Mouse (Mus musculus) kidney, embryonic 14.5 days (tissue): ENCODE measurements around the gene 1700057G04Rik. TPM values are rescaled to one million over a fixed set of nuclear protein-coding genes. Genes with fewer than 3 reads are reported as not detected.
A peak's percentile ranks its signal among the peaks of the same experiment; 100 is the strongest.

Experiments
- ATAC-seq: fragments of 200-750 bp; cut with Nextera tagmentation; 2 replicates; pipeline ENCODE4 v1.8.0; 2017; ENCODE audit warnings: moderate number of reproducible peaks, mild to moderate bottlenecking, moderate TSS enrichment, moderate library complexity; ENCODE audit not compliant: low FRiP score, low TSS enrichment
- H3K27ac ChIP-seq: fragments of 300-500 bp; sonication (generic); 2 replicates; pipeline ENCODE4 v1.5.1; 2014; ENCODE audit warnings: low read depth, mild to moderate bottlenecking, low read length, moderate library complexity, mixed read lengths
- H3K27me3 ChIP-seq: fragments of 300-500 bp; sonication (generic); 2 replicates; pipeline ENCODE4 v1.6.1; 2014; ENCODE audit warnings: mild to moderate bottlenecking, low read length; ENCODE audit not compliant: control insufficient read depth, insufficient read depth
- H3K36me3 ChIP-seq: fragments of 300-500 bp; sonication (generic); 2 replicates; pipeline ENCODE4 v1.6.1; 2014; ENCODE audit warnings: low read length, mixed read lengths; ENCODE audit not compliant: control insufficient read depth, insufficient read depth
- H3K4me1 ChIP-seq: fragments of 300-500 bp; sonication (generic); 2 replicates; pipeline ENCODE4 v1.6.1; 2014; ENCODE audit warnings: low read length, mixed read lengths; ENCODE audit not compliant: control insufficient read depth, insufficient read depth
- H3K4me2 ChIP-seq: fragments of 300-500 bp; sonication (generic); replicated peaks from 2 replicates; pipeline ENCODE4 v1.6.1; 2014; ENCODE audit warnings: low read depth, mild to moderate bottlenecking, low read length
- H3K4me3 ChIP-seq: fragments of 300-500 bp; sonication (generic); 2 replicates; pipeline ENCODE4 v1.5.1; 2014; ENCODE audit warnings: mild to moderate bottlenecking, low read length
- H3K9ac ChIP-seq: fragments of 300-500 bp; sonication (generic); 2 replicates; pipeline ENCODE4 v1.6.1; 2014; ENCODE audit warnings: low read depth, mild to moderate bottlenecking, low read length, moderate library complexity
- H3K9me3 ChIP-seq: fragments of 300-500 bp; sonication (generic); 2 replicates; pipeline ENCODE4 v1.6.1; 2016; ENCODE audit warnings: low read length; ENCODE audit not compliant: control insufficient read depth
- WGBS: fragments of 180-500 bp; shearing (Covaris S2); extraction: QIAGEN DNeasy Blood & Tissue Kit; methylation state at CpG from one replicate; pipeline ENCODE4 v1.1.7; 2014; 5-methylcytosine and 5-hydroxymethylcytosine counted together
- polyA plus RNA-seq: library from polyadenylated mRNA; unstranded; fragments of >200 nt; fragmentation: Nextera tagmentation; extraction: Ambion mirVana; gene quantifications from 2 replicates; pipeline ENCODE4 v1.2.1, GENCODE M21; 2014

Gene 1700057G04Rik
- polyA plus RNA-seq, 1 experiment from 2014 or later, result not detected

DNA sequence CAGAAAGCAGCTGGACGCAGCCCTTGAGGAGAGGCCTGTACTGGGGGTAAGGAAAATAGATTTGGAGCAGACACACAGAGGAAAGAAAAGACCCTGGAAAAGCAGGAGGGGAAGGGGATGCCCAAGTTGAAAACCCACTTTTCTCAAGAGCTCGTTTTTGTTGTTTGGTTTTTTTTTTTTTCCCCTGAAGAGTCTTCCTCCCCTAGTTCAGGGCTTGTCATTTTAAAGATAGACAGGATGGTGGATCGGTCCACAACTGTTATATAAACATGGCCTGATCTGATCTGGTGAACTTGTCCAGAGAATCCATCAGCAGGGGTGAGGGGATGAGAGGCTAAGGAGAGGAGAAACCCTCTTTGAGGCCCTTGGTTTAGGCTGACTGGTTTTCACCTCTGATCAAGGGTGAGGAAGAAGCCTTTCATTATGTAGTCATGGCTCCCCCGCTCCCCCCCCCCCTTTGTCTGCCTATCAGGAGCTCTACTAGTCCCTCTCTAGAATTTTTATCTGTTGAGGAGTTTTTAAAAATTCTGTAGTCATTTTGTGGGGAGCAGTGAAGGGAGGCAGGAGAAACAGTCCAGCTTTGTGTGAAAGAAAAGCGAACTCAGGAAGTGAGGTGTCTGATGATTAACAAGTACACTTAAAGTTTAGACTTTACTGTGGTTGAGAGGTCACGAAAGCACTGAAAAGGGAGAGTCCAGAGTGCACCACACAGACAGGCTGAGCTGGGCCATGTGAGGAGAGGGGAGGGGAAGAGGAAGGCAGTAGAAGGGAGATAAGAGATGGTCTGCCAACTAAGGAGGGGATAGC, 35.0 kb upstream of the 1700057G04Rik start:
- peaks cover 10% of the 10 kb centered on the region; the same call in 1 of the 2 replicates for H3K36me3 ChIP-seq
- ATAC-seq, result peak; percentile 88
- no peak overlapping the region for H3K9ac ChIP-seq
- H3K4me1 ChIP-seq, result peaks cover 35% of the 10 kb centered on the region
- 25% methylated on average over 6 of the region's 6 CpGs for WGBS
- H3K4me2 ChIP-seq, result no peak overlapping the region
- H3K9me3 ChIP-seq, result no peaks in the 10 kb centered on the region
- H3K27ac ChIP-seq, result peak overlapping the region; percentile 82
- H3K27me3 ChIP-seq, result no peaks in the 10 kb centered on the region
- H3K4me3 ChIP-seq, result no peak overlapping the region

DNA sequence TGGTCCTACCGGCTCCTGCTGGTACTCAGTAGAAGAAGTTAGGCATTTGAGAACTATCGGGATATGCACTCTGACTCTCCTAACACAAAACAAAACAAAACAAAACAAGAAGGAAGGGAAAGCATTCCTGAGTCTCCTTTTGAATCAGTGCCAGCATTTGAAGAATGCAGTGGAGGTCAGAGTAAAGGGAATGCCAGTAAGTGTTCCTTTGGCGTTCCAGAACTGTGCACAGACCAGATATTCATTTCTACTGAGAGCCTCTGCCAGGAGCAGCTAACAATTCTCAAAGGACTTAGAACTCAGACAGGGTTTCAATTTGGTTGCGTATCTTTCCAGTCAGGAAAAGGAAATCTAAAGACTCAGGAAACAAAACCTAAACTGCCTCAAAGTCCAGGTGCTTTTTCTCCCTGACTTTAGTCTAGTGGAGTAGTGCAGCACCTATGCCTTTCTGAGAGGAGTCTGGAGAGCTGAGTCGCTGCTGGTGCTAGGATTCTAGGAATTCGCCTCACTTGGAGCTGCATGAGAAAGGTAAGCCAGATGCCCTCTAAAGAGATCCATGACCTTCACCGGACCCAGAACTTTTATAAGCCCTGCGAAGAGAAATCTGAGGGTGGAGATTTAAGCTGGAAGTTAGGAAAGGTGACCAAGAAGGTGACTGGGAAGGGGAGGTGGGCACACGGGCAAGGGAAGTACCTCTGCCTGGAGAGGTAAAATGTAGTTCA, 33.5 kb upstream of the 1700057G04Rik start, which contains the start of gene Plscr2:
TSS of gene Plscr2 (plus strand) at position 117 of the 722 bp plus-strand sequence.
- H3K9ac ChIP-seq, result no peak within 1 kb of the TSS
- H3K4me1 ChIP-seq, result peaks cover 35% of the 10 kb centered on the region
- peaks cover 1% of the 10 kb centered on the region; the same call in 1 of the 2 replicates for H3K36me3 ChIP-seq
- H3K27me3 ChIP-seq, result no peaks in the 10 kb centered on the region
- no peak within 1 kb of the TSS for H3K4me3 ChIP-seq
- no peak within 1 kb of the TSS for H3K4me2 ChIP-seq
- 49% methylated on average over 9 of the region's 9 CpGs for WGBS
- peak within 1 kb of the TSS; percentile 82 for H3K27ac ChIP-seq
- ATAC-seq, result no peak
- H3K9me3 ChIP-seq, result no peaks in the 10 kb centered on the region

DNA sequence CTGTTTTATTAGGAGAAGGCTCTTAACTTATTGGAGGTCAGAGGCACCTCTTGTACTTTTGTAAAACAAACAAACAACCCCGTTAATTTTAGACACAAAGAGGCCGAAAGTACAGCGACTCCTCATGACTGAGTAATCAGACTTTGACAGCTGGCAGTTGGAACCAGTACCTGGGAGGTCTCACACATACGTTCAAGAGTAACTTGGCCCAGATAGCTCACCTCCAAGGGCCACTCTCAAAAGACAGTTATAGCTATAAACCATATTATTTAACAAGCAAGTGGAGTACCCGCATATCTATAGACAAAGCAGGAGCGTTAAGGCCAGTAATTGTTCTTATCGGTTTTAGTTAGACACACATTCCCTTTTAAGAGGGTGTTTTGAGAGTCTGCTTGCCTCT, 32.8 kb upstream of the 1700057G04Rik start:
- H3K9ac ChIP-seq, result no peak overlapping the region
- 49% methylated on average over 7 of the region's 7 CpGs for WGBS
- peak overlapping the region; percentile 33 for H3K27ac ChIP-seq
- H3K4me2 ChIP-seq, result no peak overlapping the region
- H3K27me3 ChIP-seq, result no peaks in the 10 kb centered on the region
- no peaks in the 10 kb centered on the region for H3K9me3 ChIP-seq
- ATAC-seq, result peak; percentile 34; the same call in 1 of the 2 replicates
- no peak overlapping the region for H3K4me3 ChIP-seq
- H3K4me1 ChIP-seq, result peaks cover 35% of the 10 kb centered on the region
- H3K36me3 ChIP-seq, result no peaks in the 10 kb centered on the region; the same call in 1 of the 2 replicates

DNA sequence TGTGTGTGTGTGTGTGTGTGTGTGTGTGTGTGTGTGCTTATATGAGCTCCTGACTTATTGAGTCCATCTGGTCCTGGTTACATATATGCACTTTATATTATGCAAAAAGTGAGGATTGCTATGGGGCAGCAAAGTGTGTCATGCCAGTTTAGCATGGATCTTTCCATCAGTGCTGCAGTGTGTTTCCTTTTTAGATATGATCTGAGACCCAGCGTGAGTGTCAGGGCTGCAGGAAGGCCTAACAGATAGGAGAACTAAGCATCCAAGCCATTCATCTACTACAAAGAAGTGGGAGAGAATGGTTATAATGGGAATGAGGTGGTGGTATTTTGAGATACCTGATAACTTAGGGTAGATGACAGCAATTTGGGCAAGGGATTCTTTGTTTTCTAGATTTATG, 29.1 kb upstream of the 1700057G04Rik start:
- no peak for ATAC-seq
- 81% methylated on average over 1 of the region's 1 CpGs for WGBS

DNA sequence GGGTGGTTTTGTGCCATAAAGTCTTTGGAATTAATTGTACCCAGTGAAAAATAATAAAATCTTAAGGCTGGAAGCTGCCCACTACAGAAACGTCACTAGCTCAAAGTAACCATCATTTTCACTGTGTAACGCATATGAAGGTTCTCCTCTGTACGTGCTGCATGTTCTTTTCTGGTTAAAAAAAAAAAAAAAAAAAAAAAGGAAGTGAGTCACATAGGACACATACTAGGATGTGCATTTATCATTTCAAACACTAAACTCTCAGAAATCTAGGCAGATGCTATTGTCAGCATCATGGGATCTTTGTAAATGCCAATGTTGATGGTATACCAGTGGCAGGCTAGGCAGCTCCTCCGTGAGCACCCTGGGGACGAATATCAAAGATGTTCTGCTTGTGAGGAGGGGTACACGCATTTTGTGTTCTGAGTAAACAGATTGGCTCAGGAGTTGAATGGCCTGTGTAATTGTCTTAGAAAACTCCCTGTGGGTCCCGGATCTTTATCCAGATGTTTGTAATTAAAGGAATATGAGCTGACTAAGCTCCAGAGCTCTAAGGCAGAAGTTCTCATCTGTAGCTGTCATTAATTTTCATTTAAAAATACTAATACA, 26.5 kb upstream of the 1700057G04Rik start:
- ATAC-seq, result no peak
- H3K36me3 ChIP-seq, result no peaks in the 10 kb centered on the region
- H3K9me3 ChIP-seq, result no peaks in the 10 kb centered on the region
- H3K4me3 ChIP-seq, result no peak overlapping the region
- no peak overlapping the region for H3K27ac ChIP-seq
- no peaks in the 10 kb centered on the region for H3K4me1 ChIP-seq
- H3K27me3 ChIP-seq, result no peaks in the 10 kb centered on the region
- 48% methylated on average over 7 of the region's 7 CpGs for WGBS
- H3K4me2 ChIP-seq, result no peak overlapping the region
- H3K9ac ChIP-seq, result no peak overlapping the region

More for the DNA sequence above, 29.1 kb upstream of the 1700057G04Rik start:
- Histone ChIP-seq H3K4me1 (peaks cover 11% of the 10 kb centered on the region; the same call in 1 of the 2 replicates), H3K9ac (no peak overlapping the region), H3K9me3 (no peaks in the 10 kb centered on the region), H3K27me3 (no peaks in the 10 kb centered on the region), H3K36me3 (no peaks in the 10 kb centered on the region), H3K4me2 (no peak overlapping the region), H3K27ac (no peak overlapping the region), H3K4me3 (no peak overlapping the region)

DNA sequence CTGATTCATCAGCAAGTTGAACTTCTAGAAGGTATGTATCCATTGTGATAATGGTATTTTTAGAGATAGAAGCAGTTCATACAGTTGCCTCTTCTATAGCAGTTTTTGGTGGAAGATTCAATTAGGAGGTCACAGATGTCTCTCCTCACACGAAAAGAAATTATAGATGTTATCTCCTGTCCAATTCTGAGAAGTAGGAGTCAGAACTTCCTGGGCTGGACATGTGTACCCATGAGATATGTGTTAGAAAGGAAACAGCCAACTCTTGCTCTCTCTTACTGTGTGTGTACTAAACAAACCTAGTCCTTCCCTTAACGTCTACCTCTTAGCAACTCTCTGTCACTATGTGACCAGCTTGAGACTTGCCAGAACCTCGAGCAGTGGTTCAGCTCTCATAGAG, 19.5 kb upstream of the 1700057G04Rik start:
- 72% methylated on average over 3 of the region's 3 CpGs for WGBS
- H3K4me3 ChIP-seq, result no peak overlapping the region
- H3K9me3 ChIP-seq, result no peaks in the 10 kb centered on the region
- H3K36me3 ChIP-seq, result no peaks in the 10 kb centered on the region
- H3K9ac ChIP-seq, result no peak overlapping the region
- no peaks in the 10 kb centered on the region for H3K27me3 ChIP-seq
- no peak for ATAC-seq
- no peak overlapping the region for H3K4me2 ChIP-seq
- peaks cover 10% of the 10 kb centered on the region for H3K4me1 ChIP-seq
- no peak overlapping the region for H3K27ac ChIP-seq

DNA sequence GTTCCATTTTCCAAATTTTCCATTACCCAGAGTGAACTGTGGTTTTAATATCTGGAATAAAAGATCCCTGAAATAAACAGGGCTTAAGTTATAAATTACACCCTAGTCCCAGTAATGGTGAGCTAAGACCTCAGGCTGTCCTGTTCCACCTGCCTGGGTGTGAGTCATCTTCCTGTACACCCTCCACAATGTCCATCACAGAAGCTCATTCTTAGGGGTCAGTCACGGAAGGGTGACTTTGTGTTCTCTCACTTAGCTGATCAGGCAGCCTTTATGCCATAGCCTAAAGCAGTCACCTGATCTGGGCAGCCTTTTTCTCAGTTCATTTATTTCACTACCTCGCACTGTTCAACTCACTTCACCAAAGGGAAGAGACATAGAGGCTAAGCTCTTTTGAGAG, 17.0 kb upstream of the 1700057G04Rik start:
- H3K9me3 ChIP-seq, result no peaks in the 10 kb centered on the region
- no peak overlapping the region for H3K9ac ChIP-seq
- 54% methylated on average over 2 of the region's 2 CpGs for WGBS
- H3K4me2 ChIP-seq, result no peak overlapping the region
- H3K4me1 ChIP-seq, result peaks cover 10% of the 10 kb centered on the region
- H3K36me3 ChIP-seq, result no peaks in the 10 kb centered on the region
- ATAC-seq, result peak; percentile 98
- H3K4me3 ChIP-seq, result no peak overlapping the region
- no peaks in the 10 kb centered on the region for H3K27me3 ChIP-seq
- H3K27ac ChIP-seq, result no peak overlapping the region

DNA sequence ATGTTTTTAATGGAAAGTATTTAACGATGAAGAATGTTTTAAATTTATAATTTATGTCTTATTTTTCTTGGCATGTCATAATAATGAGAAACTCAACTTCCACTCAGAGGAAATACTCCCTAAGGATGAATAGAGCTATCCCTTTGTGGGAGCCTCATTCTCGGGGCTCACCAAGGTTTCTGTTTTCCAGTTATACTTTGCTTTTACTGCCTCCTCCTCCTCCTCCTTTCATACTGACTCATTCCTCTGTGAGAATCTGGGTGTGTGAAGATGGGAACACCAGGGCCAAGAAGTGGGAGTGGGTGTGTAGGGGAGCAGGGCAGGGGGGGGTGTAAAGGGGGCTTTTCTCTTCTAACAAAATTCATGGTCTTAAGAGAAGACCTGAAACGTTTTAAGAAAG, 16.3 kb upstream of the 1700057G04Rik start:
- Histone ChIP-seq H3K27ac (no peak overlapping the region), H3K4me1 (peaks cover 10% of the 10 kb centered on the region), H3K9me3 (no peaks in the 10 kb centered on the region), H3K27me3 (no peaks in the 10 kb centered on the region), H3K9ac (no peak overlapping the region), H3K36me3 (no peaks in the 10 kb centered on the region), H3K4me3 (no peak overlapping the region), H3K4me2 (no peak overlapping the region)
- 22% methylated on average over 3 of the region's 3 CpGs for WGBS
- no peak for ATAC-seq
